ENCODE assay signal across 20 mouse cellular contexts in genomic region chr5:33052849-33053582, GRCm38 (mm10). TPM values are rescaled to one million over a fixed set of nuclear protein-coding genes. Genes with fewer than 3 reads are reported as not detected.
DNase-seq lines count a peak whose midpoint lies in the region; ATAC-seq and TF ChIP-seq lines count a peak whose summit lies in the region.
"Had no signal": no experiment of that assay in that cellular context is flagged by ENCODE, and none has a peak within 500 bp of the region (broad histone marks: within the 10 kb centered on the region; RNA-seq: fewer than 3 reads in every experiment).

No protein-coding gene starts in this region.

- H3K4me2 ChIP-seq in stomach, embryonic 15.5 days, result no peak overlapping the region
- no peak overlapping the region for H3K4me2 ChIP-seq in stomach, postnatal 0 days (replicated peaks; ENCODE audit: low read depth)
- no peak overlapping the region for H3K4me2 ChIP-seq in stomach, embryonic 16.5 days (ENCODE audit: low read depth, low read length)
- H3K4me2 ChIP-seq: hindbrain, embryonic 14.5 days; lung, embryonic 15.5 days; neural tube, embryonic 13.5 days had no signal

- DNase-seq in heart, adult 11 months, result peak; percentile 85
- DNase-seq in heart, postnatal 14 days, result no peak
- DNase-seq in stomach, postnatal 0 days (ENCODE audit: low spot score), result no peak
- peak; percentile 67 for DNase-seq in large intestine, adult 2 months (ENCODE audit: low read depth, low spot score)
- no peak for DNase-seq in lung, postnatal 4 days
- DNase-seq in limb, embryonic 10.5 days (ENCODE audit: low spot score), result no peak
- DNase-seq: cerebellum, adult 2 months; forebrain, postnatal 0 days; gastrocnemius, postnatal 25 days; layer of hippocampus, adult 9-11 months; right cerebral cortex, adult 18-20 months had no signal

- peak; percentile 66 for ATAC-seq in stomach, embryonic 15.5 days (ENCODE audit: insufficient read depth, low FRiP score, low read depth)
- ATAC-seq in stomach, postnatal 0 days (ENCODE audit: low FRiP score, low TSS enrichment), result no peak
- ATAC-seq in stomach, embryonic 16.5 days (ENCODE audit: insufficient read depth, low FRiP score), result peak; percentile 64; the same call in 1 of the 2 replicates
- ATAC-seq: forebrain, postnatal 0 days; Patski had no signal

- H3K4me3 ChIP-seq in stomach, embryonic 15.5 days (replicated peaks), result no peak overlapping the region
- H3K4me3 ChIP-seq in stomach, postnatal 0 days (ENCODE audit: low read depth, low read length), result no peak overlapping the region
- no peak overlapping the region for H3K4me3 ChIP-seq in stomach, embryonic 16.5 days (replicated peaks; ENCODE audit: low read length)
- no peak overlapping the region for H3K4me3 ChIP-seq in limb, embryonic 10.5 days
- H3K4me3 ChIP-seq: lung, embryonic 15.5 days; megakaryocyte, embryonic 14.5 days; neural tube, embryonic 13.5 days had no signal

- TF ChIP-seq CTCF in stomach, postnatal 0 days (IDR thresholded peaks at IDR 0.05; ENCODE audit: low read depth), result no peak

- no peak for TF ChIP-seq EP300 in stomach, postnatal 0 days (optimal IDR thresholded peaks at IDR 0.05)

- intact Hi-C loops in heart, postnatal 14 days (cut with DNase I), result no loop called here

- no peaks in the 10 kb centered on the region for H3K4me1 ChIP-seq in stomach, embryonic 15.5 days
- H3K4me1 ChIP-seq in stomach, postnatal 0 days (replicated peaks; ENCODE audit: control insufficient read depth, insufficient read depth), result no peaks in the 10 kb centered on the region
- no peaks in the 10 kb centered on the region for H3K4me1 ChIP-seq in stomach, embryonic 16.5 days (ENCODE audit: control insufficient read depth, insufficient read depth, low read length)
- H3K4me1 ChIP-seq in limb, embryonic 10.5 days, result no peaks in the 10 kb centered on the region
- H3K4me1 ChIP-seq: lung, embryonic 15.5 days; neural tube, embryonic 13.5 days had no signal

- 70% methylated on average over 14 of the region's 14 CpGs for WGBS in stomach, embryonic 15.5 days
- 58% methylated on average over 14 of the region's 14 CpGs for whole genome bisulfite sequencing in stomach, postnatal 0 days
- 22% methylated on average over 14 of the region's 14 CpGs for WGBS in large intestine, adult 2 months
- WGBS in stomach, embryonic 16.5 days, result 69% methylated on average over 14 of the region's 14 CpGs
- 80% methylated on average over 14 of the region's 14 CpGs for WGBS in limb, embryonic 10.5 days

- no peaks in the 10 kb centered on the region for H3K36me3 ChIP-seq in stomach, embryonic 15.5 days
- no peaks in the 10 kb centered on the region for H3K36me3 ChIP-seq in stomach, postnatal 0 days (ENCODE audit: control insufficient read depth, insufficient read depth, low read length)
- no peaks in the 10 kb centered on the region for H3K36me3 ChIP-seq in stomach, embryonic 16.5 days (ENCODE audit: control insufficient read depth, insufficient read depth, low read length)
- no peaks in the 10 kb centered on the region for H3K36me3 ChIP-seq in limb, embryonic 10.5 days
- H3K36me3 ChIP-seq: lung, embryonic 15.5 days; neural tube, embryonic 13.5 days had no signal

- H3K27me3 ChIP-seq in stomach, embryonic 15.5 days (replicated peaks), result no peaks in the 10 kb centered on the region
- no peaks in the 10 kb centered on the region for H3K27me3 ChIP-seq in stomach, postnatal 0 days (ENCODE audit: control insufficient read depth, insufficient read depth, low read length)
- no peaks in the 10 kb centered on the region for H3K27me3 ChIP-seq in stomach, embryonic 16.5 days (ENCODE audit: control insufficient read depth, insufficient read depth, low read length)
- H3K27me3 ChIP-seq in limb, embryonic 10.5 days (ENCODE audit: low read depth, poor library complexity, severe bottlenecking), result no peaks in the 10 kb centered on the region
- H3K27me3 ChIP-seq: lung, embryonic 15.5 days; neural tube, embryonic 13.5 days had no signal

- H3K9ac ChIP-seq in stomach, embryonic 15.5 days, result no peak overlapping the region
- H3K9ac ChIP-seq in stomach, postnatal 0 days (ENCODE audit: low read length), result no peak overlapping the region
- no peak overlapping the region for H3K9ac ChIP-seq in stomach, embryonic 16.5 days (ENCODE audit: low read length)
- H3K9ac ChIP-seq: forebrain, postnatal 0 days; hindbrain, embryonic 14.5 days; lung, embryonic 15.5 days; neural tube, embryonic 13.5 days had no signal

- no peak overlapping the region for H3K27ac ChIP-seq in stomach, embryonic 15.5 days
- H3K27ac ChIP-seq in stomach, postnatal 0 days (replicated peaks), result no peak overlapping the region
- H3K27ac ChIP-seq in stomach, embryonic 16.5 days (ENCODE audit: low read length), result no peak overlapping the region
- no peak overlapping the region for H3K27ac ChIP-seq in limb, embryonic 10.5 days
- H3K27ac ChIP-seq: hindbrain, embryonic 14.5 days; lung, embryonic 15.5 days; neural tube, embryonic 13.5 days had no signal

- H3K9me3 ChIP-seq in stomach, embryonic 15.5 days, result no peaks in the 10 kb centered on the region
- H3K9me3 ChIP-seq in stomach, postnatal 0 days (ENCODE audit: control insufficient read depth, low read length), result no peaks in the 10 kb centered on the region
- H3K9me3 ChIP-seq in stomach, embryonic 16.5 days (replicated peaks; ENCODE audit: control insufficient read depth, low read length), result no peaks in the 10 kb centered on the region
- H3K9me3 ChIP-seq in limb, embryonic 10.5 days (replicated peaks), result no peaks in the 10 kb centered on the region
- H3K9me3 ChIP-seq: lung, embryonic 15.5 days; neural tube, embryonic 13.5 days had no signal

RNA-seq across cellular contexts. Expression of gene Ywhah, which starts 34.4 kb away (rescaled TPM):
- total RNA-seq in heart, postnatal 14 days (2021), result 100 to 1,000 TPM; 104 to 126 TPM
- 428 and 431 TPM in 2 replicates for polyA plus RNA-seq in stomach, embryonic 15.5 days (2015; fragmentation: Nextera tagmentation; extraction: Ambion mirVana)
- polyA plus RNA-seq in stomach, postnatal 0 days (2015; fragmentation: Nextera tagmentation; extraction: Ambion mirVana), result 214 and 219 TPM in 2 replicates
- 188 and 199 TPM in 2 replicates for polyA plus RNA-seq in large intestine, adult 2 months (2012; rRNA removed)
- 405 and 418 TPM in 2 replicates for polyA plus RNA-seq in stomach, embryonic 16.5 days (2015; fragmentation: Nextera tagmentation; extraction: Ambion mirVana)
- polyA plus RNA-seq in limb, embryonic 10.5 days (2016; fragmentation: Nextera tagmentation; extraction: Ambion mirVana), result 387 and 397 TPM in 2 replicates

RNA-seq across cellular contexts. Expression of gene Slc5a1, which starts 51.0 kb away (rescaled TPM):
- total RNA-seq in heart, postnatal 14 days (2021), result under 1 TPM; 0.10 to 0.15 TPM
- 11.9 and 12.5 TPM in 2 replicates for polyA plus RNA-seq in stomach, embryonic 15.5 days (2015; fragmentation: Nextera tagmentation; extraction: Ambion mirVana)
- polyA plus RNA-seq in stomach, postnatal 0 days (2015; fragmentation: Nextera tagmentation; extraction: Ambion mirVana), result 6.6 and 7.4 TPM in 2 replicates
- 214 and 643 TPM in 2 replicates for polyA plus RNA-seq in large intestine, adult 2 months (2012; rRNA removed)
- 14.1 and 19.6 TPM in 2 replicates for polyA plus RNA-seq in stomach, embryonic 16.5 days (2015; fragmentation: Nextera tagmentation; extraction: Ambion mirVana)
- not detected in 2 replicates for polyA plus RNA-seq in limb, embryonic 10.5 days (2016; fragmentation: Nextera tagmentation; extraction: Ambion mirVana)
- total RNA-seq: gastrocnemius, postnatal 25 days; left cerebral cortex, postnatal 36 days had no signal
- polyA plus RNA-seq: heart, embryonic 14.5 days; neural tube, embryonic 13.5 days had no signal

Comparison
In these comparisons a context has a peak if more than half of its experiments do, and no peak if none do; other contexts are left out.
1. DNase-seq: peak in heart, adult 11 months (single experiment) and large intestine, adult 2 months (single experiment); none in heart, postnatal 14 days (0 of 2), stomach, postnatal 0 days (single experiment), lung, postnatal 4 days (0 of 2) and limb, embryonic 10.5 days (single experiment).
2. RNA of gene Slc5a1, which starts 51.0 kb away (polyA plus RNA-seq): 214 to 643 TPM in large intestine, adult 2 months; 14.1 to 19.6 TPM in stomach, embryonic 16.5 days, 11.9 to 12.5 TPM in stomach, embryonic 15.5 days, 6.6 to 7.4 TPM in stomach, postnatal 0 days and not detected in limb, embryonic 10.5 days; every median in the first group is over 10 times any median in the second.